Mouse (Mus musculus) neural tube, embryonic 15.5 days (tissue): ENCODE results near the gene Vmn1r12. TPM values are rescaled to one million over a fixed set of nuclear protein-coding genes. Genes with fewer than 3 reads are reported as not detected.
"Not testable (repeated sequence)": the region's sequence is repeated elsewhere in the genome, so short reads cannot be mapped to it uniquely, and the experiment has no call there.

Source experiments
- ATAC-seq: fragments of 200-750 bp; cut with Nextera tagmentation; 2 replicates; pipeline ENCODE4 v1.8.0; 2017; ENCODE audit warnings: mild to moderate bottlenecking, moderate TSS enrichment, moderate library complexity; ENCODE audit not compliant: low FRiP score
- H3K27ac ChIP-seq: fragments of 300-500 bp; sonication (generic); replicated peaks from 2 replicates; pipeline ENCODE4 v1.5.1; 2015; ENCODE audit warnings: mild to moderate bottlenecking, inconsistent platforms
- H3K27me3 ChIP-seq: fragments of 300-500 bp; sonication (generic); replicated peaks from 2 replicates; pipeline ENCODE4 v1.6.1; 2015; ENCODE audit warnings: inconsistent platforms
- H3K36me3 ChIP-seq: fragments of 300-500 bp; sonication (generic); 2 replicates; pipeline ENCODE4 v1.6.1; 2015; ENCODE audit warnings: inconsistent platforms
- H3K4me1 ChIP-seq: fragments of 300-500 bp; sonication (generic); 2 replicates; pipeline ENCODE4 v1.6.1; 2015; ENCODE audit warnings: inconsistent platforms
- H3K4me2 ChIP-seq: fragments of 300-500 bp; sonication (generic); 2 replicates; pipeline ENCODE4 v1.6.1; 2015; ENCODE audit warnings: inconsistent platforms, mild to moderate bottlenecking, moderate library complexity
- H3K4me3 ChIP-seq: fragments of 300-500 bp; sonication (generic); replicated peaks from 2 replicates; pipeline ENCODE4 v1.5.1; 2015; ENCODE audit warnings: mild to moderate bottlenecking, inconsistent platforms
- H3K9ac ChIP-seq: fragments of 300-500 bp; sonication (generic); replicated peaks from 2 replicates; pipeline ENCODE4 v1.6.1; 2015; ENCODE audit warnings: mild to moderate bottlenecking, inconsistent platforms
- H3K9me3 ChIP-seq: fragments of 300-500 bp; sonication (generic); replicated peaks from 2 replicates; pipeline ENCODE4 v1.6.1; 2016; ENCODE audit warnings: inconsistent platforms
- WGBS: fragments of 180-500 bp; shearing (Covaris S2); methylation state at CpG from one replicate; pipeline ENCODE4 v1.1.7; 2015; ENCODE audit warnings: mixed read lengths; 5-methylcytosine and 5-hydroxymethylcytosine counted together
- polyA plus RNA-seq: library from polyadenylated mRNA; unstranded; fragments of >200 nt; fragmentation: Nextera tagmentation; extraction: Ambion mirVana; gene quantifications from 2 replicates; pipeline ENCODE4 v1.2.1, GENCODE M21; 2015

Gene Vmn1r12
- not detected in 2 replicates for polyA plus RNA-seq

DNA sequence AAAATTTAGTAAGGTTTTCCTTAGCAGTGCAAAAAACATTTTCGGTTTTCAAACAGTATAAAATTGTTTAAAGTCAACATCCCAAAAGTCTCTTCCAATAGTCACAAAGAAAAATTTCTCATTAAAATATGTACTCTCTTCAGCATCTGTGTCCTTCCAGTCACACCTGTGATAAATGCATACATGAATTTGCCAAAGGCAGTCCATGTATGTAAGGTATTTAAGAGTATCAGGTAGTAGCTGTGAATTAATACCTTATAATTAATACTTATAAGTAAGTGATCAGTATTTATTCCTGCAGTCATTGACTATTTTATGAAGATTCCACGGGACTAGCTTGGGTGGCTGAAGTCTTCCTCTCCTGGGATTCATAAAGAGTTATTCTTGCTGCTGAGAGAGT is at the start of gene Vmn1r12:
Gene Vmn1r12, plus strand, starts transcription at position 301 of the 400 bp plus-strand sequence.
- Histone ChIP-seq H3K27ac (no peak within 1 kb of the TSS), H3K36me3 (no peaks in the 10 kb centered on the region), H3K4me1 (no peaks in the 10 kb centered on the region), H3K9me3 (no peaks in the 10 kb centered on the region), H3K27me3 (no peaks in the 10 kb centered on the region), H3K4me3 (no peak within 1 kb of the TSS), H3K9ac (no peak within 1 kb of the TSS), H3K4me2 (no peak within 1 kb of the TSS)
- WGBS: 85% methylated on average over 2 of the region's 2 CpGs
- ATAC-seq: no peak

DNA sequence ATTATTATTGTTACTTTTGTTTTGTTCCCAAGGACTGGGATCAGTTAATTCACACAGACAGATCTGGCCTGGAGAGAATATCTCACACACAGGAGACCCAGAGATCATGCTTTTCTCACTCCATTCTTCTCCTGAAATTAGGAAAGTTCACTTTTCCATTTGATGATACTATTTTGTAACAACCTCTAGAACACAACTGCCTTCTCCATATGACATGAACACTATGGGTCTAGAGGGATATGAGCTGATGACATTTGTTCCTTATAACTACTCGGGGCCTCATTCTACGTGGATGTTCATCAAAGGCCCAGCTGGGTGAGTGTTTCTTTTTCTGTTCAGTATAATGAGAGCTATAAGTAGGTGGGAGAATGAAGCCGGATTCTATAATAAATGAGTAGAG is 47.6 kb upstream of the Vmn1r12 start, which contains the start of gene Vmn1r10:
Gene Vmn1r10, plus strand, starts transcription at position 301 of the 400 bp plus-strand sequence.
- Histone ChIP-seq H3K27me3 (no peaks in the 10 kb centered on the region), H3K4me1 (no peaks in the 10 kb centered on the region), H3K9ac (no peak within 1 kb of the TSS), H3K36me3 (no peaks in the 10 kb centered on the region), H3K4me2 (no peak within 1 kb of the TSS), H3K4me3 (no peak within 1 kb of the TSS), H3K27ac (no peak within 1 kb of the TSS), H3K9me3 (no peaks in the 10 kb centered on the region)
- WGBS: 88% methylated on average over 3 of the region's 3 CpGs
- no peak for ATAC-seq

DNA sequence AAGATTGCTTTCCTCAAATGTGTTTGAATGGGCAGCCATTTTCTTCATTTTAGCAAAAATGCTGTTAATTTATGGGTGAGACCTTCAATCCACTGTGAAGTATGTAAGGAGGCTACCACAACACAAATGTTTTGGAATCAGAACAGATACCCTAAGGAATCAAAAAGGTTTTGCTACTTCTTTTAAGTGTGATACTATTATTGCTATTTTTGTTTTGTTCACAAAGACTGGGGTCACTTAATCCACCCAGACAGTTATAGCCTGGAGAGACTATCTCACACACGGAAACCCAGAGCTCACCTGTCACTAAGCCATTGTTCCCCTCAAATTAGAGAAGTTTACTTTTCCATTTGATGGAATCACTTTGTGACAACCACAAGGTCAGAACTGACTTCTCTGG is 23.6 kb upstream of the Vmn1r12 start, which contains the start of gene Vmn1r11:
Gene Vmn1r11, plus strand, starts transcription at position 301 of the 400 bp plus-strand sequence.
- Histone ChIP-seq H3K4me2 (no peak within 1 kb of the TSS), H3K9me3 (no peaks in the 10 kb centered on the region), H3K9ac (no peak within 1 kb of the TSS), H3K36me3 (no peaks in the 10 kb centered on the region), H3K27me3 (no peaks in the 10 kb centered on the region), H3K4me3 (no peak within 1 kb of the TSS), H3K27ac (no peak within 1 kb of the TSS), H3K4me1 (no peaks in the 10 kb centered on the region)
- 71% methylated on average over 1 of the region's 1 CpGs for WGBS
- ATAC-seq: no peak

DNA sequence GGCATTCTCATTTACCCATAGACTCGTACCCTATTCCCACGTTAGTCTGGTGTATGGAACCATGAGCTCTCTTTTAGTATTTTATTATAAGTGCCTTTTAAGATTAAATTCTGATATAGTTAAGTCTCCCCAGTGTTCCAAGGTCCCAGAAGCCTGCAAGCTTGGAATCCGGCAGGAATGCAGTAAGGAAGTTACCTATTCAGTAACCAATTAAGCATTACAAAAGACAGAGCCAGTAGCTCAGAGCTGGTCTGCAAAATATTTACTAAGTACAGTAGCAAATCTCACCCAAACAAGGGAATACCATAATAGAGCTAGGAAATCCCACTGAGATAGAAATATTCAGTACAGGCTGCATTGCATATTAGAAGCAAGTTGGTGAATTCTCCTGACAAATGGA is 33.3 kb downstream of the Vmn1r12 start:
- H3K27me3 ChIP-seq, H3K9me3 ChIP-seq, ATAC-seq, H3K4me1 ChIP-seq, H3K4me2 ChIP-seq, H3K4me3 ChIP-seq, H3K27ac ChIP-seq, H3K9ac ChIP-seq, H3K36me3 ChIP-seq: not testable (repeated sequence)
- 53% methylated on average over 3 of the region's 3 CpGs for whole genome bisulfite sequencing

DNA sequence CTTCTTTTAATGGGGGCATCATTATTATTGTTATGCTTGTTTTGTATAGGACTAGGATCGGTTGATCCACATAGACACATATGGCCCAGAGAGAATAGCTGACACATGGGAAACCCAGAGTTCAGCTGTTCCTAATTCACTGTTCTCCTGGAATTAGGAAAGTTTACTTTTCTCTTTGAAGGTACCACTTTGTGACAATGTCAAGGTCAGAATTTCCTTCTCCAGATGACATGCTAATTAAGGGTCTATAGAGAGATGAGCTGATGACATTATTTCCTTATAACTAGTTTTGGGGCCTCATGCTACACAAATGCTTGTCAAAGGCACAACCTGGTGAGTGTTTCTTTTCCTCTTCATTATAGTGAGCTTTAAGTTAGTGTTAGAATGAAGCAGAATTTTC is 46.3 kb downstream of the Vmn1r12 start, which contains the start of gene Vmn1r13:
Gene Vmn1r13, plus strand, starts transcription at position 301 of the 400 bp plus-strand sequence.
- H3K36me3 ChIP-seq, H3K4me3 ChIP-seq, H3K9ac ChIP-seq, H3K4me1 ChIP-seq, ATAC-seq, H3K27ac ChIP-seq, H3K4me2 ChIP-seq, H3K27me3 ChIP-seq, H3K9me3 ChIP-seq: not testable (repeated sequence)
- WGBS: 91% methylated on average over 1 of the region's 1 CpGs

Other genes with a start within 250 kb of the Vmn1r12 start
- gene Nt5c3, start 233.0 kb upstream of the Vmn1r12 start, polyA plus RNA-seq: 137 and 152 TPM in 2 replicates
- 0.58 and 0.82 TPM in 2 replicates for gene Vmn1r4, start 232.9 kb upstream of the Vmn1r12 start, polyA plus RNA-seq
- gene Vmn1r5, start 186.6 kb upstream of the Vmn1r12 start, polyA plus RNA-seq: not detected in 2 replicates
- not detected in 2 replicates for gene Vmn1r6, start 159.7 kb upstream of the Vmn1r12 start, polyA plus RNA-seq
- not detected in 2 replicates for gene Vmn1r7, start 131.6 kb upstream of the Vmn1r12 start, polyA plus RNA-seq
- not detected in 2 replicates for gene Vmn1r8, start 124.6 kb upstream of the Vmn1r12 start, polyA plus RNA-seq
- not detected in 2 replicates for gene Vmn1r9, start 90.1 kb upstream of the Vmn1r12 start, polyA plus RNA-seq
- gene Vmn1r10, start 47.5 kb upstream of the Vmn1r12 start, polyA plus RNA-seq: not detected in 2 replicates
- not detected in 2 replicates for gene Vmn1r11, start 23.5 kb upstream of the Vmn1r12 start, polyA plus RNA-seq
- gene Vmn1r13, start 46.4 kb downstream of the Vmn1r12 start, polyA plus RNA-seq: not detected in 2 replicates
- gene Vmn1r14, start 74.8 kb downstream of the Vmn1r12 start, polyA plus RNA-seq: not detected in 2 replicates
- gene Vmn1r15, start 101.0 kb downstream of the Vmn1r12 start, polyA plus RNA-seq: not detected in 2 replicates
- gene Vmn1r16, start 172.6 kb downstream of the Vmn1r12 start, polyA plus RNA-seq: not detected in 2 replicates
- gene Vmn1r17, start 206.8 kb downstream of the Vmn1r12 start, polyA plus RNA-seq: not detected in 2 replicates
- not detected in 2 replicates for gene Vmn1r18, start 238.9 kb downstream of the Vmn1r12 start, polyA plus RNA-seq
- gene Vmn1r19, start 246.9 kb downstream of the Vmn1r12 start, polyA plus RNA-seq: not detected in 2 replicates